9 mouse cellular contexts compared by ENCODE assay signal in genomic region chr4:120104599-120104998, GRCm38 (mm10). TPM values are rescaled to one million over a fixed set of nuclear protein-coding genes. Genes with fewer than 3 reads are reported as not detected.
DNase-seq lines count a peak whose midpoint lies in the region; ATAC-seq and TF ChIP-seq lines count a peak whose summit lies in the region.
"Had no signal": no experiment of that assay in that cellular context is flagged by ENCODE, and none has a peak within 500 bp of the region (broad histone marks: within the 10 kb centered on the region; RNA-seq: fewer than 3 reads in every experiment).

No protein-coding gene starts in this region.

- H3K9me3 ChIP-seq in intestine, postnatal 0 days (ENCODE audit: control insufficient read depth) = no peaks in the 10 kb centered on the region
- no peaks in the 10 kb centered on the region for H3K9me3 ChIP-seq in intestine, embryonic 15.5 days

- H3K36me3 ChIP-seq in intestine, postnatal 0 days (ENCODE audit: control insufficient read depth, insufficient read depth) = no peaks in the 10 kb centered on the region
- no peaks in the 10 kb centered on the region for H3K36me3 ChIP-seq in intestine, embryonic 15.5 days
- H3K36me3 ChIP-seq: limb, embryonic 12.5 days had no signal

- peak; percentile 86 for TF ChIP-seq CTCF in intestine, postnatal 0 days (IDR thresholded peaks at IDR 0.05; ENCODE audit: low read depth)

- no peak overlapping the region for H3K27ac ChIP-seq in intestine, postnatal 0 days (ENCODE audit: low read depth, low read length)
- no peak overlapping the region for H3K27ac ChIP-seq in intestine, embryonic 15.5 days
- H3K27ac ChIP-seq: limb, embryonic 12.5 days had no signal

- H3K9ac ChIP-seq in intestine, postnatal 0 days (ENCODE audit: low read depth, low read length) = no peak overlapping the region
- H3K9ac ChIP-seq in intestine, embryonic 15.5 days = no peak overlapping the region
- H3K9ac ChIP-seq: limb, embryonic 12.5 days had no signal

- peak; percentile 42 for DNase-seq in ZHBTc4 (ENCODE audit: low read depth, low spot score)
- peak; percentile 83 to 84 for DNase-seq in cerebellum, postnatal 36 days
- peak; percentile 75 to 87 for DNase-seq in heart, postnatal 10 days
- DNase-seq in left cerebral cortex, postnatal 36 days (ENCODE audit: low spot score in 2 of 2) = peak; percentile 53 to 67
- DNase-seq in ovary, postnatal 14 days (ENCODE audit: low spot score) = peak; percentile 59
- peak; percentile 71 to 72 for DNase-seq in thymus, postnatal 36 days

- H3K4me1 ChIP-seq in intestine, postnatal 0 days (replicated peaks; ENCODE audit: control insufficient read depth, insufficient read depth, low read length) = no peaks in the 10 kb centered on the region
- H3K4me1 ChIP-seq in intestine, embryonic 15.5 days (replicated peaks) = no peaks in the 10 kb centered on the region
- H3K4me1 ChIP-seq: limb, embryonic 12.5 days had no signal

- no peaks in the 10 kb centered on the region for H3K27me3 ChIP-seq in intestine, postnatal 0 days (replicated peaks; ENCODE audit: control insufficient read depth, insufficient read depth, low read length)
- no peaks in the 10 kb centered on the region for H3K27me3 ChIP-seq in intestine, embryonic 15.5 days (replicated peaks)
- H3K27me3 ChIP-seq: limb, embryonic 12.5 days had no signal

- intact Hi-C loops in heart, postnatal 10 days (cut with DNase I) = loop anchor here (1.0 to 5.0 kb wide), 5 partner anchors 72 to 472 kb away; no protein-coding TSS in a partner anchor
- intact Hi-C loops in left cerebral cortex, postnatal 36 days (cut with DNase I) = loop anchor here (1.0 to 10.0 kb wide), 3 partner anchors 140 to 290 kb away; no protein-coding TSS in a partner anchor

- ATAC-seq in intestine, postnatal 0 days = no peak
- ATAC-seq in intestine, embryonic 15.5 days = no peak

- H3K4me3 ChIP-seq in intestine, postnatal 0 days (ENCODE audit: low read depth, low read length) = no peak overlapping the region
- no peak overlapping the region for H3K4me3 ChIP-seq in intestine, embryonic 15.5 days (replicated peaks)
- H3K4me3 ChIP-seq: limb, embryonic 12.5 days had no signal

- 53% methylated on average over 5 of the region's 5 CpGs for WGBS in intestine, postnatal 0 days
- 56% methylated on average over 5 of the region's 5 CpGs for WGBS in intestine, embryonic 15.5 days

- no peak overlapping the region for H3K4me2 ChIP-seq in intestine, postnatal 0 days (replicated peaks; ENCODE audit: low read depth)
- no peak overlapping the region for H3K4me2 ChIP-seq in intestine, embryonic 15.5 days (replicated peaks)
- H3K4me2 ChIP-seq: limb, embryonic 12.5 days had no signal

RNA-seq across cellular contexts. Expression of gene AL607142.1, which starts 39.8 kb away (rescaled TPM):
- polyA plus RNA-seq in intestine, postnatal 0 days (2015; fragmentation: Nextera tagmentation; extraction: Ambion mirVana) = not detected in 2 replicates
- not detected in 2 replicates for polyA plus RNA-seq in intestine, embryonic 15.5 days (2015; fragmentation: Nextera tagmentation; extraction: Ambion mirVana)
- not detected for total RNA-seq in heart, postnatal 10 days (2021)
- not detected for total RNA-seq in left cerebral cortex, postnatal 36 days (2021)
- polyA plus RNA-seq: limb, embryonic 12.5 days had no signal

RNA-seq across cellular contexts. Expression of gene Edn2, which starts 56.4 kb away (rescaled TPM):
- polyA plus RNA-seq in intestine, postnatal 0 days (2015; fragmentation: Nextera tagmentation; extraction: Ambion mirVana) = 4.7 and 5.6 TPM in 2 replicates
- 5.1 and 5.2 TPM in 2 replicates for polyA plus RNA-seq in intestine, embryonic 15.5 days (2015; fragmentation: Nextera tagmentation; extraction: Ambion mirVana)
- total RNA-seq in heart, postnatal 10 days (2021) = not detected
- total RNA-seq in left cerebral cortex, postnatal 36 days (2021) = not detected
